Comparison of ENCODE assay signal across 19 mouse cellular contexts in genomic region chr11:116996976-116997375, GRCm38 (mm10).
DNase-seq lines count a peak whose midpoint lies in the region; TF ChIP-seq lines count a peak whose summit lies in the region.
"Had no signal": no experiment of that assay in that cellular context is flagged by ENCODE, and none has a peak within 500 bp of the region (broad histone marks: within the 10 kb centered on the region; RNA-seq: fewer than 3 reads in every experiment).

No protein-coding gene starts in this region.

- H3K4me1 ChIP-seq in heart, adult 2 months (ENCODE audit: control insufficient read depth, insufficient read depth, low read length): no peaks in the 10 kb centered on the region
- H3K4me1 ChIP-seq: embryonic facial prominence, embryonic 12.5 days had no signal

- no peaks in the 10 kb centered on the region for H3K79me2 ChIP-seq in heart, adult 2 months (replicated peaks; ENCODE audit: control insufficient read depth, insufficient read depth, low read length)

- whole genome bisulfite sequencing in heart, adult 2 months: 34% methylated on average over 3 of the region's 3 CpGs

- DNase-seq in MN1 (ENCODE audit: low spot score): peak; percentile 34
- peak; percentile 65 for DNase-seq in ZHBTc4 (ENCODE audit: low read depth, low spot score)
- no peak for DNase-seq in heart, adult 2 months
- DNase-seq in cerebellum, adult 9-10 months: no peak
- DNase-seq in liver: no peak
- DNase-seq: adrenal gland, adult 8-10 months; adrenal gland, postnatal 14 days; adrenal gland, postnatal 36 days; cerebellum, adult 11 months; cerebellum, adult 18-20 months; cerebellum, adult 8-10 months; cerebellum, postnatal 10 days; cerebellum, postnatal 25 days; forebrain, postnatal 0 days had no signal

- intact Hi-C loops in heart, adult 2 months (cut with DNase I): no loop called here

- H3K36me3 ChIP-seq in heart, adult 2 months (ENCODE audit: control insufficient read depth, insufficient read depth, low read length): no peaks in the 10 kb centered on the region
- H3K36me3 ChIP-seq: embryonic facial prominence, embryonic 10.5 days; embryonic facial prominence, embryonic 12.5 days; forebrain, embryonic 15.5 days; G1E had no signal

- peaks cover 3% of the 10 kb centered on the region; the same call in 1 of the 2 replicates for H3K27me3 ChIP-seq in heart, adult 2 months (ENCODE audit: control insufficient read depth, insufficient read depth, low read length)
- H3K27me3 ChIP-seq: forebrain, embryonic 15.5 days had no signal

- no peak for TF ChIP-seq EP300 in heart, adult 2 months (IDR thresholded peaks at IDR 0.05; ENCODE audit: insufficient read depth, low read depth, low read length)

- TF ChIP-seq CTCF in heart, adult 2 months (IDR thresholded peaks at IDR 0.05): no peak

- no peak overlapping the region for H3K9ac ChIP-seq in heart, adult 2 months (ENCODE audit: low read depth, low read length)
- H3K9ac ChIP-seq: embryonic facial prominence, embryonic 12.5 days; forebrain, embryonic 13.5 days; forebrain, embryonic 15.5 days; forebrain, postnatal 0 days had no signal

- no peak overlapping the region for H3K27ac ChIP-seq in heart, adult 2 months
- H3K27ac ChIP-seq: embryonic facial prominence, embryonic 10.5 days; embryonic facial prominence, embryonic 12.5 days; forebrain, embryonic 13.5 days; forebrain, embryonic 15.5 days had no signal

- TF ChIP-seq POLR2A in heart, adult 2 months (IDR thresholded peaks at IDR 0.05; ENCODE audit: insufficient read depth, low read depth, low read length): no peak

- H3K4me3 ChIP-seq in heart, adult 2 months: no peak overlapping the region
- H3K4me3 ChIP-seq: embryonic facial prominence, embryonic 10.5 days; embryonic facial prominence, embryonic 12.5 days; forebrain, embryonic 13.5 days; forebrain, embryonic 15.5 days had no signal

Comparison
In these comparisons a context has a peak if more than half of its experiments do, and no peak if none do; other contexts are left out.
1. DNase-seq: peak in MN1 (single experiment) and ZHBTc4 (single experiment); none in heart, adult 2 months (0 of 2), cerebellum, adult 9-10 months (single experiment) and liver (single experiment).